Mouse (Mus musculus): ENCODE measurements at regions not wholly inside any gene's neighbourhood (a gene's known extent, or its start where the extent isn't known, plus 50 kb on each side); places are given as distances from the start of the nearest gene placed in this dataset.

DNA sequence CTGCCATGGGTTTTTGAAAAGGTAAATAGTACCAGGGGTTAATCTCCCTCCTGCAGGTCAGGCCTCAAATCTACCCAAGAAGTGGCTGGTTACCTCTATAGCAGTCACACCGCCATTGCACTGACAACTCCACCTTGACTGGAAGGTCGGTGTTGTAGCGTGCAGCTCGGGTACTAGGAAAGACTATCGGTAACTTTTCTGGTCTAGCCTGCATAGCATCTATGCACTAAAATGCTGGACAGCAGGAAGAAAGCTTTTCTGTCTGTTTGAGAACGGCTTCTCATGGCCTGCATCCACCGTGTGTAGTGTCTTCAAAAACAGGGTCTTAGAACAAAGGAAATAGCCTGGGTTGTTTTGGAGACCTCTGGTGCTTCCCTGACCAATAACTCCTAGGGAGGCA is 88.8 kb downstream of the Bms1 start:
- intact Hi-C loops (cut with DNase I) = no loop called here
- no peak for DNase-seq

- no peak for DNase-seq
- intact Hi-C loops (cut with DNase I) = no loop called here
These were observed 91.8 kb downstream of the Bms1 start for GRCm38 (mm10) chr6:118327458-118327857.

DNA sequence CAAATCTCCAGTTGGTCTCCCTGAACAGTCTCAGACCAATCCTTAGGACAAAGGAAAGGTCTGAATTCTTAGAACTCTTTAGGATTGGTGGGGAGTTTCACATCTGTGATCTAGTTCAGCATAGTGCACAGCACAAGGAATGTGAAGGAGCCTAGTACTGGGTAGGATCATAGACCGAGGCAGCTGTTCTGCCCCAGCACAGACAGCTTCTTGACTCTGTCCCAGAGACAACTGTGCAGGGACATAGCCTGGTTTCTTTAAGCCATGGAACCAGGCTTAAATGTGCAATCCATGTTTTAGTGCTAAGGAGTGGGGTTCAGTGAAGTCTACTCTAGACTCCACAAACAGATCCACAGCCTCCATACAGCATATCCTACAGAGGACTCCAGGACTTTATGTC is 93.6 kb downstream of the Bms1 start:
- intact Hi-C loops (cut with DNase I) = no loop called here
- DNase-seq = no peak

DNA sequence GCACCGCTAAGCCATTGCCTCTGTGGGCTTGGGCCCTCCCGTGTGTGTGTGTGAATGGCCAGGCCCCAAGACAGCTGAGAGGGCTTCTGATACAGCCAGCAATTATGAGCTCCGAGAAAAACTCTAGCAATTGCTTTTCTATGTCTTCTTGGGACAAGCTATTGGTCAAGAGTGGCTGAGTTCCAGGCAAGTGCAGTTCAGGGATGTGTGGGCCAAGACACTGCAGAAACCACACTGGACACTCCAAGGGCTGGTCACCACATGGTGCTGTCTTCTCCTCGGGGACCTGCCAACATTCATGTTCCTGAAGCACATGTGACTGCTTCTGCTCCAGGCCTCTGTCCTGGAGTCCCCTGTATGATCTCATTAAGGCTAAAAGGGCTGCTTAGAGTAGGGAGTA is 94.7 kb downstream of the Bms1 start:
- intact Hi-C loops (cut with DNase I) = no loop called here
- DNase-seq = peak; percentile 35 to 52

- peak; percentile 23 to 45 for DNase-seq
- intact Hi-C loops (cut with DNase I) = no loop called here
These were observed 96.2 kb downstream of the Bms1 start for GRCm38 (mm10) chr6:118323052-118323451.

DNA sequence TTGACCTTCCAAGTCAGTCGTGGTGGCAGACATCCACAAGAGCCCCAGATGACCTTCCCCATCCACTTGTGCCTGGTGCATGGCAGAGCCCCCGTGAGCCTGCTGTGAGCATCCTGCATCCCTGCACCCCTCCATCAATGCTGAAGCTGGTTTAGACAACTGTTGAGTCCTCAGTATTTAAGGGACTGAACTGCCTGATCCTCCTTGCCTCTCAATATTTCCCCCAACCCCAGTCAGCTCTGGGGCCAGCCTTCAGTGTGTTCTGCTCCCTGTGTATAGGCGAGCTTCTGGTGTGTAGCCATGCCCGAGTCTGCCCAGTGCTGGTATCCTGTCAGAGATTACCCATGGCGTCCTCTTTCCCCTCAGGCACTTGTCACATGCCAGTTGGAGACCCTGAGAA is 96.6 kb downstream of the Bms1 start:
- intact Hi-C loops (cut with DNase I) = no loop called here

DNA sequence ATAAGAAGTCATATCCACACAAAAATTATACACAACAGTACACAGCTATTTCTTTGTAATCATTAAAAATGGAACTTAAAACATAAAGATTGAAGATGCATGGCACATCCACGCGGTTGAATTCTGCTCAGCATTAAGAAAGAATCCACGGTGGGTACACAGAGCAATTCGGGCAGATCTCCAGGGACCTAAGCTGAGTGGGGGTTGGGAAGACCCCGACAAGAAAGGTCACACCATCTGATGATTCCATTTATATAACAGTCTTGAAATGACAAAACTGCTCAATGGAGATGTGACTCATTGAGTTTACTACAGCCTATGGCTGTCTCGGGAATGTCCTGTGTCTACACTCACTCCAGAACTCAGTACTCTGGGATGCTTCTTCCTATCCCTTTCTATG is 97.2 kb downstream of the Bms1 start:
- intact Hi-C loops (cut with DNase I) = no loop called here
- DNase-seq = no peak

More for the DNA sequence above, 96.6 kb downstream of the Bms1 start:
- no peak for DNase-seq

DNA sequence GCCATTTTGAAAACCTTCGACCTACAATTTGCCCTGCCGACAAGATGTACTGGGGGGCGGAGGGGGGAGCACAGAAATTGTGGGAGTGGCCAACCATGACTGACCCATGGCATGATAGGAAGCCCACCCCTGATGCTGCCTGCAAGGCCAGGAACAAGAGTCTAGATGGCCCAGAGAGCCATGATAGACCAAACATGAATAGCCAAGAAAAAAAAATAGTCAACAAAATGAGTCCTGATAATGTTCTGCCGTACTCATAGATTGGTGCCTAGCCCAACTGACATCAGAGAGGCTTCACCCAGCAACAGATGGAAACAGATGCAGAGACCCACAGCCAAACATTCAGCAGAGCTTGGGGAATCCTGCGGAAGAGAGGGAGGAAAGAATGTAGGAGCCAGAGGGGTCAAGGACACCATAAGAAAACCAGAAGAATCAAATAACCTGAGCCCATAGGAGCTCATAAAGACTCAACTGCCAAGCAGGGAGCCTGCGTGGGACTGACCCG is 99.2 kb downstream of the Bms1 start:
- no peak for DNase-seq
- intact Hi-C loops (cut with DNase I) = no loop called here

GRCm38 (mm10) chr6:118315881-118316280 is 103.4 kb downstream of the Bms1 start:
- intact Hi-C loops (cut with DNase I) = no loop called here
- no peak for DNase-seq

GRCm38 (mm10) chr6:118314941-118315687 is 104.2 kb downstream of the Bms1 start:
- intact Hi-C loops (cut with DNase I) = no loop called here
- no peak for DNase-seq

- DNase-seq = no peak
- intact Hi-C loops (cut with DNase I) = no loop called here
These were observed 108.2 kb downstream of the Bms1 start for GRCm38 (mm10) chr6:118311081-118311480.

- no peak for DNase-seq
These were observed 109.4 kb downstream of the Bms1 start for GRCm38 (mm10) chr6:118309923-118310322.

GRCm38 (mm10) chr6:118308586-118308985 is 110.7 kb downstream of the Bms1 start:
- DNase-seq = no peak
- intact Hi-C loops (cut with DNase I) = no loop called here

More at GRCm38 (mm10) chr6:118309923-118310322, 109.4 kb downstream of the Bms1 start:
- intact Hi-C loops (cut with DNase I) = no loop called here

DNA sequence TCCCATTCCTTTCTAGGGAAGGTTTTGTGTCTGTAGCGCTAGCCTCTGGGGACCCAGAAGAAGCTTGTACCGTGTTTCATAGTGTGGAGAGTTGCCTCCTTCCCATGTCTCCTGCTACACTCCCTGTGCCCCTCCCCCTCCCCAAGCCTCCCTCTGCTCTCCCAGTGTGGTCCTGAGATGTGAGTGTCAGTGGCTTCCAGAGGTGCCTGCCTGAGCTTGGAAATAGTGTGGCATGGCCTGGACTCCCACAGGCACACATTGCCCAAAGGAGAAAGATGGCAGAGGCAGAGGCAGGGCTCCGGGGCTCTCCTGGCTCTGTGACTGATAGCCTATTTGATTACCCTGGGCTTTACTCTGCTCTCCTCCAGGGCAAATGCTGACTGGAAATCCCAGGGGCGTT is 110.0 kb upstream of the Ret start:
- intact Hi-C loops (cut with DNase I) = no loop called here
- DNase-seq = no peak

GRCm38 (mm10) chr6:118305209-118305608 is 107.7 kb upstream of the Ret start:
- no peak for DNase-seq
- intact Hi-C loops (cut with DNase I) = no loop called here

GRCm38 (mm10) chr6:118302783-118303350 is 105.3 kb upstream of the Ret start:
- DNase-seq = no peak
- intact Hi-C loops (cut with DNase I) = no loop called here

GRCm38 (mm10) chr6:118301880-118302782 is 104.6 kb upstream of the Ret start:
- no peak for DNase-seq
- intact Hi-C loops (cut with DNase I) = no loop called here

GRCm38 (mm10) chr6:118300781-118301180 is 103.3 kb upstream of the Ret start:
- intact Hi-C loops (cut with DNase I) = no loop called here
- DNase-seq = no peak

DNA sequence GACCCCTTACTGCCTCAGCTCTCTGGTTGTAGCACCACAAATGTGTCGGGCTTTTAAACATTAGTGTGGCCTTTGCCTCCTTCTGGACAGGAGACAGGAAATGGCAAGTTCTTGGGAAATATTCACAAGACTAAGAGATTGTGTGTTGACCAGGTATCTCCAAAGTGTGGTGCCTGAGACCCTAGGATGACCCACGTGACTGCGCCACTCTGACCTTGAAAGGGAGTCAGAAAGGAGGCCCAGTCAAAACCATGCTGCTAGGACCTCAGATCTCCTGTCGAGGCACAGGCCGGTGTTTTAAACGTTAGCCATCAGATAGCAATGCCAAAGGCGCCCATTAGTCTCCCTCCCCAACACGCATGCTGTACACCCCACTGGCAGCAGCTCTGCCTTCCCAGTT is 100.1 kb upstream of the Ret start:
- intact Hi-C loops (cut with DNase I) = no loop called here
- DNase-seq = no peak

DNA sequence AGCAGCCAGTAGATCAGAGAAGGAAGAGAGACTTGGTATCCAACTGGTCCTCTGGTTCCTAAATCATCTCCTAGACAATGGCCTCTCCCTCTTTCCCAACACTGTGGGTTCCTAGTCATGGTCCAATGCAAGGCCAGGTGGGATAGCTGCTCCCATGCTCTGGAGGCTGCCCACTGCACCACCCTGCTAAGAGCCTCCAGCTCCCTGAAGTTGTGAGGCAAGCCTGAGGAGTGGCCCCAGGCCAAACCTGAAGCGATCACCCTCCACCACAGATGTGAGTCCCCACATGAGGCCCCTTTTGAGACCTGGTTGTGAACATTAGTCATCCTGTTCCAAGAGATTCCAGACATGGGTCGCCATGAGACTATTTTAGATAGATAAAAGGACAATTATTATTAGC is 96.5 kb upstream of the Ret start:
- no peak for DNase-seq
- intact Hi-C loops (cut with DNase I) = loop anchor here (5.0 kb wide), 1 partner anchor 58 kb away; no protein-coding TSS in a partner anchor

- intact Hi-C loops (cut with DNase I) = loop anchor here (5.0 kb wide), 1 partner anchor 59 kb away; no protein-coding TSS in a partner anchor
- no peak for DNase-seq
These were observed 95.4 kb upstream of the Ret start for GRCm38 (mm10) chr6:118292928-118293327.
